Mouse (Mus musculus): Measurements from ENCODE around the gene Ggt1.

- TF ChIP-seq CTCF (IDR thresholded peaks at IDR 0.05; ENCODE audit: extremely low read depth, insufficient read depth, low read length) (no peak), POLR2A (IDR thresholded peaks at IDR 0.05; ENCODE audit: extremely low read depth, insufficient read depth, low read length) (no peak)
Measured at GRCm38 (mm10) chr10:75534934-75535333, 26.5 kb upstream of the Ggt1 start.
